Mouse (Mus musculus): ENCODE results near the gene Gm20716.

GRCm38 (mm10) chr2:168200014-168200691 lies 30.0 kb downstream of the Gm20716 start:
- TF ChIP-seq CHD2 (IDR thresholded peaks at IDR 0.05; ENCODE audit: low read depth, low read length) (no peak), MAFK (IDR thresholded peaks at IDR 0.05; ENCODE audit: insufficient read depth, low read depth, low read length) (no peak)
